Mouse (Mus musculus) limb, embryonic 12.5 days (tissue): ENCODE results near the gene Cog5. TPM values are rescaled to one million over a fixed set of nuclear protein-coding genes. Genes with fewer than 3 reads are reported as not detected.

Experiments used
- ATAC-seq: fragments of 200-750 bp; cut with Nextera tagmentation; 2 replicates; pipeline ENCODE4 v1.8.0; 2017; ENCODE audit warnings: low read depth, moderate TSS enrichment; ENCODE audit not compliant: insufficient number of reproducible peaks, insufficient read depth, low FRiP score, low TSS enrichment
- H3K27ac ChIP-seq: fragments of 300-500 bp; sonication (generic); 2 replicates; pipeline ENCODE4 v1.5.1; 2016; ENCODE audit warnings: mild to moderate bottlenecking, moderate library complexity
- H3K27me3 ChIP-seq: fragments of 300-500 bp; sonication (generic); 2 replicates; pipeline ENCODE4 v1.6.1; 2016; ENCODE audit warnings: mild to moderate bottlenecking, moderate library complexity
- H3K36me3 ChIP-seq: fragments of 300-500 bp; sonication (generic); 2 replicates; pipeline ENCODE4 v1.6.1; 2016; ENCODE audit warnings: mild to moderate bottlenecking, moderate library complexity
- H3K4me1 ChIP-seq: fragments of 300-500 bp; sonication (generic); replicated peaks from 2 replicates; pipeline ENCODE4 v1.6.1; 2016
- H3K4me2 ChIP-seq: fragments of 300-500 bp; sonication (generic); 2 replicates; pipeline ENCODE4 v1.6.1; 2016; ENCODE audit warnings: mild to moderate bottlenecking, moderate library complexity
- H3K4me3 ChIP-seq: fragments of 300-500 bp; sonication (generic); replicated peaks from 2 replicates; pipeline ENCODE4 v1.5.1; 2016; ENCODE audit warnings: mild to moderate bottlenecking
- H3K9ac ChIP-seq: fragments of 300-500 bp; sonication (generic); replicated peaks from 2 replicates; pipeline ENCODE4 v1.6.1; 2016; ENCODE audit warnings: mild to moderate bottlenecking, moderate library complexity
- H3K9me3 ChIP-seq: fragments of 300-500 bp; sonication (generic); 2 replicates; pipeline ENCODE4 v1.6.1; 2016; ENCODE audit warnings: mild to moderate bottlenecking, moderate library complexity
- WGBS: fragments of 180-500 bp; shearing (Covaris S2); methylation state at CpG from one replicate; pipeline ENCODE4 v1.1.7; 2016; 5-methylcytosine and 5-hydroxymethylcytosine counted together
- polyA plus RNA-seq: library from polyadenylated mRNA; unstranded; fragments of >200 nt; fragmentation: Nextera tagmentation; extraction: Ambion mirVana; gene quantifications from 2 replicates; pipeline ENCODE4 v1.2.1, GENCODE M21; 2016

Cog5 gene
- polyA plus RNA-seq, 1 experiment from 2014 or later: 36.0 TPM

DNA sequence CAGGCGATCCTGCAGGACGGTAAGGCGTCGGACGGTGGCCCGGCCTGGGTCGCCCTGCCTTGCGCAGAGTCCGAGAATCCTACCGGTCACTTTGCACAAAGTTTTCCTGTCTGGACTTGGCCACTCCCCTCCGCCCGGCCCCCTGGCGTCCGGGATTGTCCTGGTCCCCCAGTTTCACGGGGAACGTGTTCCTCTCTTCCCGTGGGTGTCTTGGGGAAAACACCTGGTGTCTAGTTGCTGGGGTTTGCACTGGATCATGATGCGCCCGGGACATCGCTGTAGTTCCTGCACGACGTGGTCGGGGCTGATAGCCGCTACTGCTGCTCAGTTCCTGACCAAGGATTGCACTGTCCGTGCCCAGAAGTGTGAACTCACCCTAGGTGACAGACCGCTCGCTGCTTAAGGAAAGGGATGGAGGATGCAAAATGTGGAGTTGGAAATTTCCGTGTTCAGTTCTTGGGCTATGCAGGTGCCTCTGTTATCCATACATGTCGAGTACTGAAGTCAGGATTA is 352 bp downstream of the Cog5 start:
- under 1% methylated on average over 29 of the region's 29 CpGs for WGBS
- peak; percentile 72 for ATAC-seq
- Histone ChIP-seq H3K4me1 (peaks cover 15% of the 10 kb centered on the region; the same call in 1 of the 2 replicates), H3K27ac (peak overlapping the region; percentile 89), H3K9ac (peak overlapping the region; percentile 79), H3K27me3 (no peaks in the 10 kb centered on the region), H3K4me3 (peak overlapping the region; percentile 83), H3K4me2 (peak overlapping the region; percentile 74), H3K9me3 (no peaks in the 10 kb centered on the region), H3K36me3 (no peaks in the 10 kb centered on the region)

DNA sequence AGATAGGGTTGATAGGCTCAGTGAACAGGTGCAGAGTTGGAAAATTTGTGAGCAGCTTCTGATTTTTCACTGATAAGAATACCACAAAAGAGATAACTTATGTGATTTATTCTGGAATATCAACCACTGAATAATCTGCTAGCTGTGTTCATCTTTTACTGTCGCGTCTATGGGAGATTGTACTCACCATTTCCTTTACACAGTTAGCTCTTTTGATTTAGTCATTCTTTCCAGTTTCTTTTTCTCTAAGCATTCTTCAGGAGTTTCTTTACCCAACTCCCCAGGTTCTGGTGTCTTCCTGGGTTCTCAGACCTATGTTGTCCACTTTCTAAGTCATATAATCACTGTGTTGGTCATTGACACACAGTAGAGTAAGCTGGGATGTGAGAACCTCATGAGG is 2.2 kb downstream of the Cog5 start:
- H3K9ac ChIP-seq: no peak overlapping the region
- no peak overlapping the region for H3K4me3 ChIP-seq
- WGBS: 97% methylated on average over 2 of the region's 2 CpGs
- no peaks in the 10 kb centered on the region for H3K27me3 ChIP-seq
- no peaks in the 10 kb centered on the region for H3K36me3 ChIP-seq
- H3K9me3 ChIP-seq: no peaks in the 10 kb centered on the region
- H3K4me1 ChIP-seq: peaks cover 15% of the 10 kb centered on the region; the same call in 1 of the 2 replicates
- ATAC-seq: no peak
- H3K27ac ChIP-seq: no peak overlapping the region
- no peak overlapping the region for H3K4me2 ChIP-seq

DNA sequence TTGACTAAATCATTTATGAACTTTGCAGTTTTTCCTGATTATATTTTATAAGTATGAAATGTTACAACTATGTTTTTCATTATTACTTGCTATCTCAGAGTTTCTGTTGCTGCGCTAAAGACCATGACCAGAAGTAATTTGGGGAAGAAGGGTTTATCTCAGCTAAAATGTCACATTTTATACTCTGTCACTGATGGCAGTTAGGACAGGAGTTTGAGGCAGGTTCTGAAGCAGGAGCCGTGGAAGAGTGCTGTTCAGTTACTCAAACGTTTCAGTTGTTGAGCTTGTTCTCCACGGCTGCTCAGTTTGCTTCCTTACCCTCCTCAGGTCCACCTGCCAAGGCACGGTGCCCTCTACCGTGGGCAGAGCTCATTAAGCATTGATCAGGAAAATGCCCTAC is 11.3 kb downstream of the Cog5 start:
- WGBS: 78% methylated on average over 6 of the region's 6 CpGs
- Histone ChIP-seq H3K9me3 (no peaks in the 10 kb centered on the region), H3K4me3 (no peak overlapping the region), H3K27me3 (no peaks in the 10 kb centered on the region), H3K27ac (no peak overlapping the region), H3K4me1 (no peaks in the 10 kb centered on the region), H3K4me2 (no peak overlapping the region), H3K36me3 (peaks cover 69% of the 10 kb centered on the region), H3K9ac (no peak overlapping the region)
- no peak for ATAC-seq

DNA sequence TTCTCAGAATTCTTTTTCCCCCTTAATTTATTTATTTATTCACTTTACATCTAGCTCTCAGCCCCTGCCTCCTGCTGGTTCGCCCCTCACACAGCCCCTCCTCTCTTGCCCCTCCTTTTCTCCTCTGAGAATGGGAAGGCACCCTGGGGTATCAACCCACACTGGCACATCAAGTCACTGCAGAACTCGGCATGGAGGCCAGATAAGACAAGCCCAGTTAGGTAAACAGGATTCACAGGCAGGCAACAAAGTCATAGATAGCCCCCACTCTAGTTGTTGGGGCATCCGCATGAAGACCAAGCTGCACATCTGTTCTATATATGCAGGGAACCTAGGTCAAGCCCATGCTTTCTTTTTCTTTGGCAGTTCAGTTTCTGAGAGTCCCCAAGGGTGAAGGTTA is 12.5 kb downstream of the Cog5 start:
- H3K36me3 ChIP-seq: peaks cover 78% of the 10 kb centered on the region
- 73% methylated on average over 3 of the region's 3 CpGs for WGBS

DNA sequence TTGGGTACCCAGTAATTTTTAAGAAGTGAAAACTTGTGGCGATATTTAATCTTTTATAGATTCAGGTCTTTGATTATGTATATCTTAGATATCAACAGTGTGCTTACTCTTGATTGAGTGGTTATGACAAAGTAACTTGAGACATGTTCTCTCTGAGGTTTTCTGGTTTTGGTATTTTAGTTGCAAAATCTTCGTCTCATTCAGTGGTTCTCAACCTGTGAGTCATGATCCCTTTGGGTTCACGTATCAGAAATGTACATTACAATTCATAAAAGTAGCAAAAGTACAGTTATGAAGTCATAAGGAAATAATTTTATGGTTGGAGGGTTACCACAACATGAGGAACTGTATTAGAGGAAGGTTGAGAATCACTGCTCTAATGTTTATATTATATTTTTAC is 32.0 kb downstream of the Cog5 start:
- peaks cover 13% of the 10 kb centered on the region; the same call in 1 of the 2 replicates for H3K36me3 ChIP-seq
- no peak for ATAC-seq
- H3K27me3 ChIP-seq: no peaks in the 10 kb centered on the region
- no peak overlapping the region for H3K9ac ChIP-seq
- H3K4me3 ChIP-seq: no peak overlapping the region
- H3K27ac ChIP-seq: no peak overlapping the region
- no peaks in the 10 kb centered on the region for H3K4me1 ChIP-seq
- no peaks in the 10 kb centered on the region for H3K9me3 ChIP-seq
- 91% methylated on average over 3 of the region's 3 CpGs for WGBS
- H3K4me2 ChIP-seq: no peak overlapping the region

More for the DNA sequence above, 12.5 kb downstream of the Cog5 start:
- no peak overlapping the region for H3K4me3 ChIP-seq
- H3K4me2 ChIP-seq: no peak overlapping the region
- H3K9ac ChIP-seq: no peak overlapping the region
- no peaks in the 10 kb centered on the region for H3K27me3 ChIP-seq
- no peak overlapping the region for H3K27ac ChIP-seq
- H3K4me1 ChIP-seq: no peaks in the 10 kb centered on the region
- H3K9me3 ChIP-seq: no peaks in the 10 kb centered on the region
- ATAC-seq: no peak

DNA sequence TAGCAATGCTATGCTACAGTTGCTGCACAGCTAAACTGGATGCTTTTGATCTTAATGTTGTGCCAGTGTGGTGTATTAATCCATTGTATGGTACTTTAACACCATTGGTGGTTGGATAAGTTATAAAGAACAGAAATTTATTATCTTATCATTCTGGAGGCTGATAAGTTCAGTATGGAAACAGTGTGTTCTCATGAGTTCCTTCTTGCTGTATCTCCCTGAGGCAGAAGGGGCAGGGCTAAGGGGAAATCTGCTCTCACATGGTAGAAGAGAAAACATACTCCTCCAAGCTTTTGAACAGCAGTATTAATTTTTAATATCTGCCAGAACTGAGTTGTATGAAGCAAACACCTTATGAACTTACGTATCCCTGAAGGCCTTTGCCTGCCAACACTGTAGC is 38.6 kb downstream of the Cog5 start:
- ATAC-seq: no peak
- Histone ChIP-seq H3K4me2 (no peak overlapping the region), H3K4me3 (no peak overlapping the region), H3K9me3 (peaks cover 10% of the 10 kb centered on the region; the same call in 1 of the 2 replicates), H3K27ac (no peak overlapping the region), H3K9ac (no peak overlapping the region), H3K27me3 (no peaks in the 10 kb centered on the region), H3K4me1 (no peaks in the 10 kb centered on the region), H3K36me3 (peaks cover 11% of the 10 kb centered on the region)
- 96% methylated on average over 1 of the region's 1 CpGs for WGBS

DNA sequence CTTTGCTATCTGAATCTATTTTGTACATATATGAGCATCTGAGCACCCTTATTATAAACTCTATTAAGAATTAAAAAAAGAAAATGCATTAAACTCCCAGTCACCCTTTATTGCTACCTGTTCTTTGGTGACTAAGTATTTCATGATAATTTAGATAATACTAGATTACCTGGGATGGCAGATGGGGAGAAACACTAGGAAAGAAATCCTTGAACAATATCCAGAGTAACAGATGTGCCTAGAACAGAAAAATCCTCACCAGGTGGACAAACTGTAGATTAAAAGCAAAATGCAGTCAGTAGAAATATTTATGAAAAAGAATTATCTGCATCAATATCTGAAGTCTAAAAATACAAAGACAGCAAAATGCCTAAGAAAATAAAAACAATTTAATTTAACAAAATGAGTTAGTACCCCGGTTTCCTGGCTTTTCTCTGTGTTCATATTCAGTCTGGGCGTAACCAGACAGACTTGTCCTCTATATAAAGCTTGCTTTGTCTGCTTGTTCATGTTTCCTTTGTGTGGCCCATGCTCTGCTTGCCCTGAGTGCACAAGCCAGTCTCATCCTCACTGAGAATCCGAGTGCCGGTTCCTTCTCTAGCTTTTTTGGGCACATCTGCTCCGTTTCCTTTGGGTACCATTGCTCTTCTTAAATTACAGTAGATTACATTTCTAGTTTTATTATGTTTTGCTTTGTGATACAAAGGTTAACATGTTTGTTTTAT is 46.1 kb downstream of the Cog5 start:
- H3K27me3 ChIP-seq: no peaks in the 10 kb centered on the region
- H3K4me1 ChIP-seq: no peaks in the 10 kb centered on the region
- no peak overlapping the region for H3K4me3 ChIP-seq
- H3K9ac ChIP-seq: no peak overlapping the region
- no peak for ATAC-seq
- 82% methylated on average over 5 of the region's 5 CpGs for WGBS
- H3K27ac ChIP-seq: no peak overlapping the region
- peaks cover 13% of the 10 kb centered on the region for H3K36me3 ChIP-seq
- H3K9me3 ChIP-seq: peaks cover 10% of the 10 kb centered on the region; the same call in 1 of the 2 replicates
- H3K4me2 ChIP-seq: no peak overlapping the region

DNA sequence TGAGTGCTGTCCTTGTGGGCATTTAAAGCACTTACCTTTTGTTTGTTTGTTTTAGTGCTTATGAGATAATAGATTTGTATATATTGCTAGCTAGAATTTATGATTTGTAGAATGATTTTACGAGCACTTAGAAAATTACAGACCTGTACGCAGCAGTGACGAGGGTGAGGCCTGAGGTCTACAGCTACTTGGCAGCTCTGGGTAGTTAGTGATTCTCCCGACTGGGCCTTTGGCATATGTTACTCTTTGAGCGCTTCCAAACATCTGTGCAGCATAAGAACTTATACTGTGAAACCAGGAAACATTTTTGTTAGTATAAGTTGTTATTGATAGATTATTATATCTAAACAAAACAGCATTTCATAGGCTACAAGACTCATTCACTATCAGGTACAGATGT is 46.7 kb downstream of the Cog5 start:
- Histone ChIP-seq H3K4me3 (no peak overlapping the region), H3K4me2 (no peak overlapping the region), H3K9ac (no peak overlapping the region), H3K27me3 (no peaks in the 10 kb centered on the region), H3K36me3 (peaks cover 13% of the 10 kb centered on the region), H3K9me3 (peaks cover 10% of the 10 kb centered on the region; the same call in 1 of the 2 replicates), H3K4me1 (no peaks in the 10 kb centered on the region), H3K27ac (no peak overlapping the region)
- ATAC-seq: no peak
- WGBS: 59% methylated on average over 5 of the region's 5 CpGs

DNA sequence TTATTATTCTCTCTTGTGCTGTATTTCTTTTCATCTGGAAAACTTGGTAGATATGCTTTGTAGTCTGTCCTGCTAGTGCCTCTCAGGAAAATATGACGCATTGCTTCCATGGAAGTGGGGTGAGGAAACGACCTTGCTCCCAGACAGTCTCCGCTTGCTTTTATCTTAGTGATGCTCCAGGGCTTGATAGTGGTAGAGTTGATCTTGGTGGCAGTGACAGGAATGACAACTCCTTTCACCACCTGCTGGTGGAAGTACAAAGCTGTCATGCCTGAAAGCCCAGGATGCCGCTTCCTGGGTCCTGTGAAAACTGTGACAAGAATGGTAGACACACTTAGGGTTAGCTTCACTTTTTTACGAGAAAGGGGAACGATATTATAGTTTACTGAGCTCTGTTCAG is 49.2 kb downstream of the Cog5 start:
- Histone ChIP-seq H3K4me3 (no peak overlapping the region), H3K36me3 (no peaks in the 10 kb centered on the region), H3K4me1 (no peaks in the 10 kb centered on the region), H3K9ac (no peak overlapping the region), H3K4me2 (no peak overlapping the region), H3K27ac (no peak overlapping the region), H3K27me3 (no peaks in the 10 kb centered on the region), H3K9me3 (no peaks in the 10 kb centered on the region)
- WGBS: 78% methylated on average over 6 of the region's 6 CpGs
- no peak for ATAC-seq

DNA sequence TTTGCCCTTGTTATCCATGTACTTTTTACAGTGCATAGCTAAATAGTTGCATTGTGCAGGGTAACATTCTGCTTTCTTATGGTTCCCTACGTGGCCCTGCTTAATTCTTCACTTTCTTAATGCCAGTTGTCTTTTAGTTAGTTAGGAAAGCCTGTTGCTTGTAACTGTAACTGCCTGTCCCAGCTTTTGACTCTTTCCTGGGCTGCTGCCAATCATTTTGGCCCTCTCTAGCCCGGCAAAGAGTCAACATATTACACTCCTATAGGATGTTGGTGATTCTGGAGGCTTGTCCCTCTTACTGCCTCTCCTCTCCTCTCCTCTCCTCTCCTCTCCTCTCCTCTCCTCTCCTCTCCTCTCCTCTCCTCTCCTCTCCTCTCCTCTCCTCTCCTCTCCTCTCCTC is 51.5 kb downstream of the Cog5 start:
- Histone ChIP-seq H3K36me3 (no peaks in the 10 kb centered on the region), H3K27me3 (no peaks in the 10 kb centered on the region), H3K4me2 (no peak overlapping the region), H3K4me3 (no peak overlapping the region), H3K4me1 (no peaks in the 10 kb centered on the region), H3K9me3 (no peaks in the 10 kb centered on the region), H3K27ac (no peak overlapping the region), H3K9ac (no peak overlapping the region)
- WGBS: 78% methylated on average over 2 of the region's 2 CpGs
- no peak for ATAC-seq

DNA sequence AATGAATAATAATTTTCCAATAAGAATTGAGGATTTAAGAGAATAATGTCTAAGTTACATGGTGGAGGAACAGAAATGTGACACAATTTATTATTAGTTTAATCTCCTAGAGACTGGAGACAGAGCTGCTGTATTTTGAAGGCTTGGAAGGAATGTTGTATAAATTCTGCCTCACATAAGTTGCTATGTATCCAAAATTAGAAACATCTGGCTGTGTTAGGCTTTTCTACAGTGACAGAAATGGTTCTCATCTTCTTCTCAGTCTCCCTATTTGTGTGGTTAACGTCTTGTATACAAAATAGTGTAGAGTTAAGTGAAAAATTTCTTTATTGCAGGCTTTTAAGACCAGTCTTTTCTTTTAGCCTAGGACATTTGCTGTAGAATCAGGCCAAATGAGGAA is 52.9 kb downstream of the Cog5 start:
- H3K4me1 ChIP-seq: no peaks in the 10 kb centered on the region
- no peak for ATAC-seq
- no peak overlapping the region for H3K4me3 ChIP-seq
- no peaks in the 10 kb centered on the region for H3K9me3 ChIP-seq
- 46% methylated on average over 1 of the region's 1 CpGs for WGBS
- H3K27me3 ChIP-seq: no peaks in the 10 kb centered on the region
- no peak overlapping the region for H3K27ac ChIP-seq
- H3K36me3 ChIP-seq: no peaks in the 10 kb centered on the region
- H3K9ac ChIP-seq: no peak overlapping the region
- no peak overlapping the region for H3K4me2 ChIP-seq

DNA sequence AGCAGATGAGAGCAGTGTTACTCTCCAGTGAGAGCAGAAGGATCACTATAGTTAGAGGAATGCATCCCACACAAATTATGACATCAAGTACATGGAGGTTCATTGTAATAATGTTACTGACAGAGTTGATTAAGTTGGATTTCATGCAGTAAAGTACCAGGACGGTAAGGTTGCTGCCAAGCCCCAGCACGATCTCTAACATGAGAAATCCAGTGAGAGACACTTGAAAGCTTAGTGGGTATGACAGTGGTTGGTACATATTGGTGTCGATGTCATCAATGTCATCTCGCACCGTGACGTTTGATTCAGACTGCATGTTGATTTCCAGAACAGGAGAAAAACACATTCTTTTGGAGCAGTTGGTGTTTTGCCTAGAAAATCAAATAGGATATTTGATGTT is 55.0 kb downstream of the Cog5 start:
- peaks cover 5% of the 10 kb centered on the region; the same call in 1 of the 2 replicates for H3K4me1 ChIP-seq
- no peak overlapping the region for H3K27ac ChIP-seq
- WGBS: 88% methylated on average over 6 of the region's 6 CpGs
- no peaks in the 10 kb centered on the region for H3K27me3 ChIP-seq
- no peaks in the 10 kb centered on the region for H3K9me3 ChIP-seq
- H3K36me3 ChIP-seq: no peaks in the 10 kb centered on the region
- no peak overlapping the region for H3K4me2 ChIP-seq
- ATAC-seq: no peak
- no peak overlapping the region for H3K9ac ChIP-seq
- no peak overlapping the region for H3K4me3 ChIP-seq
